Mouse (Mus musculus) bone marrow, adult 2 months (tissue): ENCODE data around the gene Gm11559. TPM values are rescaled to one million over a fixed set of nuclear protein-coding genes. Genes with fewer than 3 reads are reported as not detected.
"Not testable (repeated sequence)": the region's sequence is repeated elsewhere in the genome, so short reads cannot be mapped to it uniquely, and the experiment has no call there.

Experiments
- H3K27ac ChIP-seq: fragments of 200-500 bp; 2 replicates; pipeline ENCODE4 v1.5.1; 2012; ENCODE audit warnings: low read depth, mild to moderate bottlenecking, control low read depth, inconsistent platforms, low read length; ENCODE audit not compliant: control insufficient read depth, poor library complexity, insufficient read depth
- H3K4me1 ChIP-seq: fragments of 200-500 bp; 2 replicates; pipeline ENCODE4 v1.6.1; 2011; ENCODE audit warnings: low read length; ENCODE audit not compliant: control insufficient read depth, insufficient read depth
- H3K4me3 ChIP-seq: fragments of 200-500 bp; replicated peaks from 2 replicates; pipeline ENCODE3; 2011; ENCODE audit warnings: mild to moderate bottlenecking, low read depth, low read length, control low read depth; ENCODE audit not compliant: control insufficient read depth
- CTCF ChIP-seq: fragments of 200-500 bp; IDR thresholded peaks from 2 replicates; pipeline ENCODE4 v1.5.1; 2011; ENCODE audit warnings: low read length, control low read depth; ENCODE audit not compliant: control insufficient read depth, insufficient read depth
- POLR2A ChIP-seq: fragments of 200-500 bp; IDR thresholded peaks from 2 replicates; pipeline ENCODE4 v1.6.1; 2011; ENCODE audit warnings: low read depth, mild to moderate bottlenecking, control low read depth, low read length, borderline replicate concordance; ENCODE audit not compliant: control insufficient read depth
- WGBS: fragments of 180-500 bp; shearing (Covaris S2); methylation state at CpG from one replicate; pipeline ENCODE4 v1.1.7; 2018; 5-methylcytosine and 5-hydroxymethylcytosine counted together
- polyA plus RNA-seq: library from polyadenylated mRNA; stranded (reverse); fragments of >200 nt; gene quantifications from 2 replicates; pipeline ENCODE4 v1.2.4, GENCODE M21; 2011; ENCODE audit warnings: low replicate concordance; ENCODE audit not compliant: missing spikeins, insufficient read depth, insufficient read length

The Gm11559 gene
- not detected in 2 replicates for polyA plus RNA-seq

- WGBS, result 51% methylated on average over 1 of the region's 1 CpGs
- not testable (repeated sequence) for H3K4me1 ChIP-seq, H3K4me3 ChIP-seq, H3K27ac ChIP-seq
Observed at GRCm38 (mm10) chr11:99864176-99864575, at the start of gene Gm11559. Gm11559 (plus strand) TSS chr11:99864476.

GRCm38 (mm10) chr11:99815566-99815965, 48.7 kb upstream of the Gm11559 start, which contains the start of gene Gm11564:
Gm11564 (minus strand) TSS chr11:99815666.
- H3K4me1 ChIP-seq, H3K27ac ChIP-seq, H3K4me3 ChIP-seq: not testable (repeated sequence)
- 66% methylated on average over 2 of the region's 2 CpGs for WGBS

GRCm38 (mm10) chr11:99837966-99838365, 26.3 kb upstream of the Gm11559 start, which contains the start of gene 2300003K06Rik:
2300003K06Rik (minus strand) TSS chr11:99838066.
- WGBS, result 69% methylated on average over 1 of the region's 1 CpGs
- no peaks in the 10 kb centered on the region for H3K4me1 ChIP-seq
- TF ChIP-seq POLR2A (no peak), CTCF (no peak)
- H3K4me3 ChIP-seq, result no peak within 1 kb of the TSS
- H3K27ac ChIP-seq, result no peak within 1 kb of the TSS

GRCm38 (mm10) chr11:99842185-99842584, 22.1 kb upstream of the Gm11559 start:
- no peak for TF ChIP-seq POLR2A
- Histone ChIP-seq H3K4me1 (no peaks in the 10 kb centered on the region), H3K27ac (no peak overlapping the region), H3K4me3 (no peak overlapping the region)
- WGBS, result 61% methylated on average over 1 of the region's 1 CpGs

GRCm38 (mm10) chr11:99846746-99847145, 17.5 kb upstream of the Gm11559 start:
- TF ChIP-seq CTCF, result no peak
- no peak for TF ChIP-seq POLR2A
- Histone ChIP-seq H3K4me3 (no peak overlapping the region), H3K27ac (no peak overlapping the region), H3K4me1 (no peaks in the 10 kb centered on the region)
- WGBS, result 83% methylated on average over 2 of the region's 2 CpGs

GRCm38 (mm10) chr11:99851508-99851907, 12.8 kb upstream of the Gm11559 start, which contains the start of gene Krtap4-16:
Krtap4-16 (minus strand) TSS chr11:99851608.
- Histone ChIP-seq H3K4me3 (no peak within 1 kb of the TSS), H3K27ac (no peak within 1 kb of the TSS), H3K4me1 (no peaks in the 10 kb centered on the region)
- TF ChIP-seq CTCF (no peak), POLR2A (no peak)

GRCm38 (mm10) chr11:99854121-99854520, 10.2 kb upstream of the Gm11559 start:
- WGBS, result 54% methylated on average over 3 of the region's 3 CpGs
- no peak overlapping the region for H3K27ac ChIP-seq
- no peaks in the 10 kb centered on the region for H3K4me1 ChIP-seq
- no peak overlapping the region for H3K4me3 ChIP-seq
- TF ChIP-seq POLR2A (no peak), CTCF (no peak)

- Histone ChIP-seq H3K4me1 (no peaks in the 10 kb centered on the region), H3K4me3 (no peak within 1 kb of the TSS), H3K27ac (no peak within 1 kb of the TSS)
- TF ChIP-seq CTCF (no peak), POLR2A (no peak)
- 72% methylated on average over 2 of the region's 2 CpGs for WGBS
Observed at GRCm38 (mm10) chr11:99857617-99858016, 6.7 kb upstream of the Gm11559 start, which contains the start of gene Gm11568. Gm11568 (plus strand) TSS chr11:99857917.

- TF ChIP-seq CTCF (no peak), POLR2A (no peak)
- no peaks in the 10 kb centered on the region for H3K4me1 ChIP-seq
Observed at GRCm38 (mm10) chr11:99858761-99859160, 5.5 kb upstream of the Gm11559 start.

GRCm38 (mm10) chr11:99873089-99873488, 8.8 kb downstream of the Gm11559 start, which contains the start of gene Krtap9-1:
Krtap9-1 (plus strand) TSS chr11:99873389.
- not testable (repeated sequence) for H3K4me1 ChIP-seq, H3K27ac ChIP-seq
- 55% methylated on average over 1 of the region's 1 CpGs for WGBS

More at GRCm38 (mm10) chr11:99858761-99859160, 5.5 kb upstream of the Gm11559 start:
- Histone ChIP-seq H3K27ac (no peak overlapping the region), H3K4me3 (no peak overlapping the region)
- WGBS, result 77% methylated on average over 2 of the region's 2 CpGs

GRCm38 (mm10) chr11:99878887-99879286, 14.6 kb downstream of the Gm11559 start, which contains the start of gene Gm11567:
Gm11567 (plus strand) TSS chr11:99879187.
- H3K4me3 ChIP-seq, H3K4me1 ChIP-seq, H3K27ac ChIP-seq: not testable (repeated sequence)
- WGBS, result 11% methylated on average over 1 of the region's 1 CpGs

More at GRCm38 (mm10) chr11:99873089-99873488, 8.8 kb downstream of the Gm11559 start, which contains the start of gene Krtap9-1:
- H3K4me3 ChIP-seq, result not testable (repeated sequence)
